Mouse (Mus musculus) MEL (cell line): ENCODE data around the gene Rbsn. TPM values are rescaled to one million over a fixed set of nuclear protein-coding genes. Genes with fewer than 3 reads are reported as not detected.
A peak's percentile ranks its signal among the peaks of the same experiment; 100 is the strongest.

Source experiments
- DNase-seq: peaks from one replicate; pipeline ENCODE4 v3.0.0; 2011; ENCODE audit warnings: low read depth, low spot score
- H3K27ac ChIP-seq: 2 replicates; pipeline ENCODE4 v1.5.1; 2012; ENCODE audit warnings: low read depth, mild to moderate bottlenecking, control low read depth, low read length, moderate library complexity; ENCODE audit not compliant: control insufficient read depth
- H3K27me3 ChIP-seq, 2 experiments: fragments of 150-350 bp in 1 of 2; sonication (generic) in 1 of 2; 2 replicates each; pipeline ENCODE4 v1.6.1; 2012; ENCODE audit warnings: low read length in 2 of 2, mild to moderate bottlenecking in 2 of 2, improper control_type of control experiment in 1 of 2, moderate library complexity in 1 of 2; ENCODE audit not compliant: insufficient read depth in 2 of 2, control insufficient read depth in 1 of 2
- H3K36me3 ChIP-seq, 2 experiments: 2 replicates each; pipeline ENCODE4 v1.6.1; 2012 to 2014; ENCODE audit warnings: low read length in 2 of 2, improper control_type of control experiment in 1 of 2, inconsistent platforms in 1 of 2, mild to moderate bottlenecking in 1 of 2; ENCODE audit not compliant: insufficient read depth in 2 of 2, control insufficient read depth in 1 of 2
- H3K4me1 ChIP-seq, 2 experiments: fragments of 150-350 bp in 1 of 2; sonication (generic) in 1 of 2; 2 replicates each; pipeline ENCODE4 v1.6.1; 2012; ENCODE audit warnings: low read length in 2 of 2, improper control_type of control experiment in 1 of 2, mild to moderate bottlenecking in 1 of 2; ENCODE audit not compliant: insufficient read depth in 2 of 2, control insufficient read depth in 1 of 2
- H3K4me3 ChIP-seq, 2 experiments: fragments of 150-350 bp in 1 of 2; sonication (generic) in 1 of 2; 2 replicates each; pipeline ENCODE4 v1.5.1; 2012; ENCODE audit warnings: low read depth in 2 of 2, low read length in 2 of 2, mild to moderate bottlenecking in 2 of 2, moderate library complexity in 2 of 2, control low read depth in 1 of 2, improper control_type of control experiment in 1 of 2; ENCODE audit not compliant: control insufficient read depth in 1 of 2, insufficient read depth in 1 of 2
- H3K79me2 ChIP-seq: 2 replicates; pipeline ENCODE4 v1.6.1; 2012; ENCODE audit warnings: mild to moderate bottlenecking, low read length, moderate library complexity; ENCODE audit not compliant: control insufficient read depth, poor library complexity, insufficient read depth
- H3K9ac ChIP-seq: 2 replicates; pipeline ENCODE4 v1.6.1; 2012; ENCODE audit warnings: low read depth, mild to moderate bottlenecking, control low read depth, low read length, moderate library complexity; ENCODE audit not compliant: control insufficient read depth, poor library complexity, severe bottlenecking
- H3K9me3 ChIP-seq: fragments of 150-350 bp; sonication (generic); replicated peaks from 2 replicates; pipeline ENCODE4 v1.6.1; 2012; ENCODE audit warnings: mild to moderate bottlenecking, low read length, improper control_type of control experiment, moderate library complexity; ENCODE audit not compliant: insufficient read depth
- BHLHE40 ChIP-seq: IDR thresholded peaks from 2 replicates; pipeline ENCODE4 v1.6.1; 2012; ENCODE audit warnings: low read depth, mild to moderate bottlenecking, inconsistent platforms, low read length, improper control_type of control experiment, borderline replicate concordance
- CHD2 ChIP-seq: IDR thresholded peaks from 2 replicates; pipeline ENCODE4 v1.6.1; 2011; ENCODE audit warnings: low read length, improper control_type of control experiment
- E2F4 ChIP-seq: IDR thresholded peaks from 2 replicates; pipeline ENCODE4 v1.6.1; 2011; ENCODE audit warnings: low read depth, low read length, improper control_type of control experiment, borderline replicate concordance
- EP300 ChIP-seq, 2 experiments: IDR thresholded peaks; 2 replicates each; pipeline ENCODE4 v1.6.1; 2011; ENCODE audit warnings: improper control_type of control experiment in 2 of 2, low read length in 2 of 2, low read depth in 1 of 2, mild to moderate bottlenecking in 1 of 2
- ETS1 ChIP-seq: IDR thresholded peaks from 2 replicates; pipeline ENCODE4 v1.6.1; 2012; ENCODE audit warnings: low read depth, mild to moderate bottlenecking, inconsistent platforms, low read length, improper control_type of control experiment, moderate library complexity
- GATA1 ChIP-seq: IDR thresholded peaks from 2 replicates; pipeline ENCODE4 v1.6.1; 2011; ENCODE audit warnings: low read depth, low read length, improper control_type of control experiment
- MAFK ChIP-seq: IDR thresholded peaks from 2 replicates; pipeline ENCODE4 v1.6.1; 2011; ENCODE audit warnings: low read depth, mild to moderate bottlenecking, low read length, improper control_type of control experiment, borderline replicate concordance
- MAZ ChIP-seq: IDR thresholded peaks from 2 replicates; pipeline ENCODE4 v1.6.1; 2012; ENCODE audit warnings: low read depth, mild to moderate bottlenecking, inconsistent platforms, low read length, improper control_type of control experiment
- MYB ChIP-seq: IDR thresholded peaks from 2 replicates; pipeline ENCODE4 v1.6.1; 2011; ENCODE audit warnings: mild to moderate bottlenecking, low read depth, low read length, improper control_type of control experiment
- MYC ChIP-seq: IDR thresholded peaks from 2 replicates; pipeline ENCODE4 v1.6.1; 2011; ENCODE audit warnings: low read depth, mild to moderate bottlenecking, low read length, improper control_type of control experiment, moderate library complexity
- NRF1 ChIP-seq: IDR thresholded peaks from 2 replicates; pipeline ENCODE4 v1.6.1; 2014; ENCODE audit warnings: low read depth, mild to moderate bottlenecking, inconsistent platforms, low read length, improper control_type of control experiment, moderate library complexity; ENCODE audit not compliant: poor library complexity, insufficient read depth, severe bottlenecking
- POLR2AphosphoS2 ChIP-seq: IDR thresholded peaks from 2 replicates; pipeline ENCODE4 v1.6.1; 2011; ENCODE audit warnings: low read length, improper control_type of control experiment
- SIN3A ChIP-seq: IDR thresholded peaks from 2 replicates; pipeline ENCODE4 v1.6.1; 2012; ENCODE audit warnings: low read length, improper control_type of control experiment, inconsistent platforms
- TAL1 ChIP-seq: IDR thresholded peaks from 2 replicates; pipeline ENCODE4 v1.6.1; 2012; ENCODE audit warnings: mild to moderate bottlenecking, inconsistent platforms, low read length, moderate library complexity, mixed read lengths
- USF2 ChIP-seq, 2 experiments: IDR thresholded peaks; 2 replicates each; pipeline ENCODE4 v1.6.1; 2011 to 2012; ENCODE audit warnings: improper control_type of control experiment in 2 of 2, low read length in 2 of 2, borderline replicate concordance in 1 of 2, inconsistent platforms in 1 of 2, low read depth in 1 of 2, mild to moderate bottlenecking in 1 of 2; ENCODE audit not compliant: insufficient read depth in 1 of 2
- ZC3H11A ChIP-seq: IDR thresholded peaks from 2 replicates; pipeline ENCODE4 v1.6.1; 2012; ENCODE audit warnings: low read depth, mild to moderate bottlenecking, inconsistent platforms, low read length, improper control_type of control experiment
- ZKSCAN1 ChIP-seq: IDR thresholded peaks from 2 replicates; pipeline ENCODE4 v1.6.1; 2012; ENCODE audit warnings: low read depth, mild to moderate bottlenecking, inconsistent platforms, low read length, improper control_type of control experiment, moderate library complexity
- ZMIZ1 ChIP-seq: IDR thresholded peaks from 2 replicates; pipeline ENCODE4 v1.6.1; 2012; ENCODE audit warnings: low read depth, mild to moderate bottlenecking, inconsistent platforms, low read length, improper control_type of control experiment, moderate library complexity
- ZNF384 ChIP-seq: IDR thresholded peaks from 2 replicates; pipeline ENCODE4 v1.6.1; 2012; ENCODE audit warnings: low read depth, mild to moderate bottlenecking, inconsistent platforms, low read length, improper control_type of control experiment
- polyA plus RNA-seq, 2 experiments: library from polyadenylated mRNA; stranded (reverse) in 1 of 2; unstranded in 1 of 2; fragments of >175 nt in 1 of 2; fragments of >200 nt in 1 of 2; gene quantifications; 2 replicates each; pipeline versions ENCODE4 v1.2.1 to v1.2.4; 2012; ENCODE audit warnings: low replicate concordance in 2 of 2, low read depth in 1 of 2; ENCODE audit not compliant: insufficient read length in 2 of 2, insufficient read depth in 1 of 2, missing spikeins in 1 of 2
- total RNA-seq: library from RNA; depleted of rRNA; stranded (reverse); fragments of 300-350 nt; gene quantifications from 2 replicates; pipeline ENCODE4 v1.2.3, GENCODE M21; 2012

Gene Rbsn
- total and polyA plus RNA-seq, 3 experiments = 16.1 to 16.3 TPM; not detected in 1

DNA sequence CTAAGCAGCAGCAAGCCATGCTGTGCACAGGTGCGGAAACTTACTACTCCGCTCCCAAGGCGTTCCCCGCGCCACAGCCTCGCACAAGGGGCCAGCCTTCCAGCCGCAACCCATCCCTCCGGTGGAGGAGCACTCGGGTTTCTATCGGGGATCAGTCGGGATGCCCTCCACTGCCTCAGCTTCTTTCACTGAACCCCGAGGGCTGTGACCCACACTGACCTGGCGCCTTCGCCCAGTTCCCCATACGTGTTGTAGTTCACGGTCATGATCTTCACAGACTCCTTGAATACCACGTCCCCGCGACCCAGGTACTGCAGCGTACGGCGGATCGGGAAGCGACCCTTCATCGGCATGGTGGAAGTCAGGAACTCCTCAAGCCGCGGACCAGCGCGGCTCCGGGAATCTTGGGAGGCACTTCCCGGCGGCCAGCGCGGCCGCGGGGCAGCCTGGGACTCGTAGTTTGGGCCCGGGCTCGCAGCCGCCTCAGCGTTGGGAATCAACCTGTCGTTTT is 31.0 kb downstream of the Rbsn start, which contains the start of gene Mrps25 (continued):
- no peak for TF ChIP-seq E2F4
- TF ChIP-seq MAZ = no peak
- TF ChIP-seq ZNF384 = no peak
- TF ChIP-seq MYB = no peak
- no peak for TF ChIP-seq USF2 (IDR thresholded peaks at IDR 0.05; ENCODE audit: borderline replicate concordance in 1 of 2, insufficient read depth in 1 of 2, low read depth in 1 of 2, low read length in 2 of 2)
- no peak for TF ChIP-seq CHD2
- TF ChIP-seq ZKSCAN1 = no peak
- TF ChIP-seq BHLHE40 = no peak
- no peak for TF ChIP-seq MAFK
- peak; percentile 75; the same call in 1 of the 2 replicates for TF ChIP-seq SIN3A
- peak; percentile 90 for TF ChIP-seq POLR2AphosphoS2
- no peak for TF ChIP-seq TAL1
- TF ChIP-seq ZMIZ1 = no peak; the same call in 1 of the 2 replicates
- TF ChIP-seq, all 39 proteins: peak for 11

DNA sequence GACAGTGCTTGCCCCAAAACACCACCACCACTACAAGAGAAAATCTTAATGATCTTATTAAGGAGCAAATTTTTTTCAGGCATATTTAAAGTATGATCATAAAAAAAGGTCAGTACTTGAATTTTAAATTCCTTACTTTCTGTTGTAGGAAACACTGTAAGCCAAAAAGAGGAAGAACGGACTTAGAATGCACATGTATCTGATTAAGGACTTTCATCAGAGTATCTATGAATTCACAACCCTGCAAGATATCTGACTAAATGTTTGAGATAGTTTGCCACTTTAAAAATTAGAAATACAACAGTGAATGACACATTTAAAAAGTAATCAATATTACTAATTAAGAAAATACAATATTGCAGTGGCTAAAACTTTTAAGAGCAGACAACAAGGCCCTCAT is 38.3 kb downstream of the Rbsn start:
- Histone ChIP-seq H3K9ac (no peak overlapping the region), H3K27ac (0 out of 2 replicates have a peak overlapping the region, but pooled peaks have one; percentile 29), H3K27me3 (no peaks in the 10 kb centered on the region), H3K9me3 (no peaks in the 10 kb centered on the region), H3K4me1 (peaks cover 16 to 18% of the 10 kb centered on the region in 2 experiments), H3K79me2 (peaks cover 11% of the 10 kb centered on the region), H3K36me3 (peaks cover 8 to 30% of the 10 kb centered on the region in 2 experiments), H3K4me3 (no peak overlapping the region)
- DNase-seq = peak; percentile 35
- TF ChIP-seq GATA1 (peak; percentile 48; the same call in 1 of the 2 replicates), CHD2 (no peak), NRF1 (no peak), ETS1 (no peak), ZC3H11A (no peak), ZNF384 (no peak), EP300 (IDR thresholded peaks at IDR 0.05; ENCODE audit: low read depth in 1 of 2, low read length in 2 of 2) (peak in 1 of 2 experiments; percentile 59; a peak in 1 of 4 replicates), MYC (peak; percentile 57; the same call in 1 of the 2 replicates)
